Mouse (Mus musculus) small intestine, adult 2 months (tissue): ENCODE results near the gene Cdk5. TPM values are rescaled to one million over a fixed set of nuclear protein-coding genes. Genes with fewer than 3 reads are reported as not detected.

Experiments
- H3K27ac ChIP-seq: fragments of 200-500 bp; 2 replicates; pipeline ENCODE4 v1.5.1; 2012; ENCODE audit warnings: low read depth, low read length, control low read depth, inconsistent platforms; ENCODE audit not compliant: insufficient read depth
- H3K27me3 ChIP-seq: fragments of 200-500 bp; 2 replicates; pipeline ENCODE4 v1.6.1; 2012; ENCODE audit warnings: mild to moderate bottlenecking, moderate library complexity, low read length, inconsistent platforms; ENCODE audit not compliant: control insufficient read depth, insufficient read depth
- H3K36me3 ChIP-seq: fragments of 200-500 bp; 2 replicates; pipeline ENCODE4 v1.6.1; 2012; ENCODE audit warnings: mild to moderate bottlenecking, low read length, control low read depth, inconsistent platforms; ENCODE audit not compliant: control insufficient read depth, insufficient read depth
- H3K4me1 ChIP-seq: fragments of 200-500 bp; 2 replicates; pipeline ENCODE4 v1.6.1; 2012; ENCODE audit warnings: low read length, inconsistent platforms, mixed read lengths; ENCODE audit not compliant: control insufficient read depth, insufficient read depth, insufficient read length
- H3K4me3 ChIP-seq: fragments of 200-500 bp; 2 replicates; pipeline ENCODE4 v1.5.1; 2012; ENCODE audit warnings: low read depth, mild to moderate bottlenecking, control low read depth, inconsistent platforms, low read length, moderate library complexity
- CTCF ChIP-seq: fragments of 200-500 bp; IDR thresholded peaks from 2 replicates; pipeline ENCODE4 v1.5.1; 2012; ENCODE audit warnings: low read depth, mild to moderate bottlenecking, control low read depth, inconsistent platforms, low read length, moderate library complexity, mixed read lengths; ENCODE audit not compliant: insufficient replicate concordance, insufficient read length; ENCODE audit errors: extremely low read depth
- POLR2A ChIP-seq: fragments of 200-500 bp; IDR thresholded peaks from 2 replicates; pipeline ENCODE4 v1.6.1; 2012; ENCODE audit warnings: low read depth, mild to moderate bottlenecking, control low read depth, inconsistent platforms, low read length, moderate library complexity
- WGBS: fragments of 180-500 bp; shearing (Covaris S2); methylation state at CpG from one replicate; pipeline ENCODE4 v1.1.7; 2018; 5-methylcytosine and 5-hydroxymethylcytosine counted together
- polyA plus RNA-seq: library from polyadenylated mRNA; depleted of rRNA; stranded (reverse); fragments of >200 nt; gene quantifications from 2 replicates; pipeline ENCODE4 v1.2.3, GENCODE M21; 2012

Gene Cdk5
- polyA plus RNA-seq, 1 experiment = 64.7 TPM

GRCm38 (mm10) chr5:24452691-24453233, 29.4 kb upstream of the Cdk5 start:
- TF ChIP-seq POLR2A (no peak), CTCF (no peak)
- WGBS = under 1% methylated on average over 29 of the region's 29 CpGs
- H3K27ac ChIP-seq = no peak overlapping the region

DNA sequence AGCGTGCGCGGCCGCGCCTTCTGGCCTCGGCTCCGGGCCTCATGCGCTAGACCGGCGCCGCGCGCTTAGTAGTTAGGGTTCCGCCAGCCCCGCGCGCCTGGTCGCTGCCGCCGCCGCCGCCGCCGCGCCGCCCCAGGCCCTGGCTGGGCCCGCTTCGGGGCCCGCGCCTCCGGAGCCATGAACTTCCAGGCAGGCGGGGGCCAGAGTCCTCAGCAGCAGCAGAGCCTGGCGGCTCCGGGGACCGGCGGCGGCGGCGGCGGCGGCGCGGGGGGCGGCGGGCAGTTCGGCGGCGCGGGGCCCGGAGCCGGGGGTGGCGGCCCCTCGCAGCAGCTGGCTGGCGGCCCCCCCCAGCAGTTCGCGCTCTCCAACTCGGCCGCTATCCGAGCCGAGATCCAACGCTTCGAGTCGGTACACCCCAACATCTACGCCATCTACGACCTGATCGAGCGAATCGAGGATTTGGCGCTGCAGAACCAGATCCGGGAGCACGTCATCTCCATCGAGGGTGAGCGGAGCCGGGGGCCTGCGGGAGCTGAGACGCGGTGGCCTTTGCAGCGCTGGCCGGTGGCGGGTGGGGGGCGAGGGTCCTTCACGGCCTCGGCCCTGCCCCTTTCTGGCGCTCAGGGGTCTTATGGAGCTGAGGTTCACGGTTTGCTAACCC, 28.8 kb upstream of the Cdk5 start, which contains the start of gene Agap3:
TSS of gene Agap3 (plus strand) at position 148 of the 661 bp plus-strand sequence.
- Histone ChIP-seq H3K27ac (peak within 1 kb of the TSS; percentile 81), H3K27me3 (no peaks in the 10 kb centered on the region), H3K4me1 (peaks cover 15% of the 10 kb centered on the region), H3K36me3 (no peaks in the 10 kb centered on the region), H3K4me3 (peak within 1 kb of the TSS; percentile 92)
- WGBS = under 1% methylated on average over 62 of the region's 85 CpGs
- TF ChIP-seq CTCF = no peak
- TF ChIP-seq POLR2A = no peak

More at GRCm38 (mm10) chr5:24452691-24453233, 29.4 kb upstream of the Cdk5 start:
- peak overlapping the region; percentile 92 for H3K4me3 ChIP-seq
- peaks cover 15% of the 10 kb centered on the region for H3K4me1 ChIP-seq
- no peaks in the 10 kb centered on the region for H3K36me3 ChIP-seq
- no peaks in the 10 kb centered on the region for H3K27me3 ChIP-seq

DNA sequence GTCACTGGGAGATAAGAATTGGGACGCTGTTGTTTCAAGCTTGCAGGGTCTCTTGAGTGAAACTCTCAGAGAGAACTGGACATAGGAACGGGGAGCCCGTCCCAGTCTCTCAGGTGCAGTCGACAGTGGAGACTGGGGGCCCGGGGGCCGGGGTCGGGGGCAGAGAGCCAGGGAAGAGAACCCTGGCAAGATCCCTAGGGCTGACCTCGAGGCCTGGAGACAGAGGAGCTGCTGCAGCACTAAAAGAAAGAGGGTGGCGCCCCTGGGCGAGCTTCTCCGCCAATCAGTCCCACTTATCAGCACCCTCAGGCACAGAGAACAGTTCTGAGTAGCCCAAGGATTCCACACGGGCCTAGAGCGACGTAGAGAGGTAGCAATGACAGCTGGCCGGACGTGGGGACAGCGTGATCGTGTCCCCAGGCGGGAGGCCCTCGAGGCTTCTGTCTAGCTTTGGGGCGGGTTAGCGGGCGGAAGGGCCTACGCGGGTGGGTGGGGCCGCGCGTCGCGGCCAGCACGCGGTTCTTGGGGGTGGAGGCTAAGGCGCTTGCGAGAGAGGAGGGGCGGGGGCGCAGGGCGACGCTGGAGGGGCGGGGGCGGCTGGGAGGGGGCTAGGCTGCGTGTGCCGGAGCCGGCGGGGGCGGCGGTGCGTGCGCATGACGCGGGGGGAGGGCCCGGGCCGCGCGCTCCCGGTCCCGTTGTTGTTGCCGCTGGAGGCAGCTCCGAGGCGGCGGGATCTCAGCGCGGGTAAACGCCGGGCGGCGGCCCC, 28.1 kb upstream of the Cdk5 start:
- peak; percentile 66 for TF ChIP-seq POLR2A
- TF ChIP-seq CTCF = no peak
- peak overlapping the region; percentile 81 for H3K27ac ChIP-seq
- WGBS = 4% methylated on average over 63 of the region's 66 CpGs

GRCm38 (mm10) chr5:24447624-24448298, 24.4 kb upstream of the Cdk5 start, which contains the start of gene Tmub1:
Gene Tmub1 (minus strand): TSS chr5:24447854.
- Histone ChIP-seq H3K4me1 (peaks cover 26% of the 10 kb centered on the region), H3K27me3 (no peaks in the 10 kb centered on the region), H3K4me3 (peak within 1 kb of the TSS; percentile 90), H3K36me3 (peaks cover 3% of the 10 kb centered on the region; the same call in 1 of the 2 replicates), H3K27ac (peak within 1 kb of the TSS; percentile 62)
- WGBS = 2% methylated on average over 34 of the region's 34 CpGs
- no peak for TF ChIP-seq CTCF
- TF ChIP-seq POLR2A = peak; percentile 57; the same call in 1 of the 2 replicates

More for the DNA sequence above, 28.1 kb upstream of the Cdk5 start:
- peaks cover 19% of the 10 kb centered on the region for H3K4me1 ChIP-seq
- H3K27me3 ChIP-seq = no peaks in the 10 kb centered on the region
- H3K4me3 ChIP-seq = peak overlapping the region; percentile 92
- no peaks in the 10 kb centered on the region for H3K36me3 ChIP-seq

DNA sequence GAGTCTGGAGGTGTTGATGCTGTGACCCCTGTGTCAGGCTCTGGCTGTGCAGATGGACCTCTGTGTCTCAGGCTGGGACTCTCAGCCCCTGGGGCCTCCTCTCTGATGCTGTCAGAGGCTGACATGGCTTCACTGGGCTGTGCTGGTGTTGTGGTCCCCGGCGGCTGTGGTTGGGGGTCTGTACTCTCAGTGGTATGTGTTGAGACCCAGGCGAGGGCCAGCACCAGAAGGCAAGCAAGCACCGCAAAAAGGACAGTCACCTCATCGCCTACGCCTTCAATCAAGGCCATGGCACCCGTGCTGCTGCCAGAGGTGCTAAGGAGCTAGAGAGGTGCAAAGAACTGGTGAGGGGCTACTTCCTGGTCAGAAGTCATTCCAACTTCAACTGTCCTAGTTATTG, 23.3 kb upstream of the Cdk5 start:
- 95% methylated on average over 7 of the region's 7 CpGs for WGBS
- Histone ChIP-seq H3K4me3 (no peak overlapping the region), H3K36me3 (peaks cover 10% of the 10 kb centered on the region), H3K27me3 (no peaks in the 10 kb centered on the region), H3K4me1 (peaks cover 25% of the 10 kb centered on the region), H3K27ac (no peak overlapping the region)
- TF ChIP-seq POLR2A = no peak
- TF ChIP-seq CTCF = no peak

DNA sequence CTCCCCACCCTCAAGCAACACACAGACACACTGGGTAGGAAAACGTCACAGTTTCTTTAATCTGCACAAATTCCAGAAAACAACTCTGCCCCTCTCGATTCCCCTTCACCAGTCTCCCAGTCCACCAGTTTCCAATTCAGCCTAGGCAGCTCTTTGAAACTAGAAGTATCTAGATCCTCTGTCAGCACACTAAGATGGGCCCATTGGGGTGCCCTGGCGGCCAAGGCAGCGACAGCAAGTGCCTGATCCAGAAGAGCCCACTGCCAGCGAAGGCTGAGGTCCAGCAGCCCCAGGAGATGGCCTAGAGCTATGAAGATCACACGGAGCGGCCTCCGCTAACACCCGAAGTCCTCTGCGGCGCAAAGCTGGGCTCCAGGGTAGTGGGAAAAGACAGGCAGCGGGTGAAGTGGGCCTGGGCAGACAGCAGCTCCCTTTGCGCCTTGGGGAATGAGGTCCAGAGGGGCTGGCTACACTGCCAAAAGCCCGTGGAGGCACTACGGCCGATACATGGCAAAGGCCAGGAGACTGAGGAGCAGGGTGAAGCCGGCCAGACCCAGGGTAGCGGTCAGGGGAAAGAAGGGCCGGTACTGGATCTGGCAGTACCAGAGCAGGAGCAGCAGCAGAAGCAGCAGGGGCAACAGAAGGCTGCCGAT, 22.2 kb upstream of the Cdk5 start:
- H3K27me3 ChIP-seq = no peaks in the 10 kb centered on the region
- no peak for TF ChIP-seq CTCF
- TF ChIP-seq POLR2A = no peak
- peak overlapping the region; percentile 69 for H3K27ac ChIP-seq
- H3K4me1 ChIP-seq = peaks cover 23% of the 10 kb centered on the region
- WGBS = 62% methylated on average over 20 of the region's 20 CpGs
- H3K36me3 ChIP-seq = peaks cover 20% of the 10 kb centered on the region
- peak overlapping the region; percentile 97 for H3K4me3 ChIP-seq
